Mouse (Mus musculus) CH12.LX (cell line): ENCODE results near the gene Aip. TPM values are rescaled to one million over a fixed set of nuclear protein-coding genes. Genes with fewer than 3 reads are reported as not detected.
A peak's percentile ranks its signal among the peaks of the same experiment; 100 is the strongest.

Experiments
- DNase-seq: peaks from one replicate; pipeline ENCODE4 v3.0.0-alpha.2; 2013; ENCODE audit errors: extremely low read depth
- H3K27ac ChIP-seq: 2 replicates; pipeline ENCODE4 v1.5.1; 2012; ENCODE audit warnings: low read depth, mild to moderate bottlenecking, control low read depth, moderate library complexity; ENCODE audit not compliant: insufficient read depth
- H3K27me3 ChIP-seq: replicated peaks from 2 replicates; pipeline ENCODE3; 2012; ENCODE audit warnings: inconsistent platforms
- H3K36me3 ChIP-seq, 2 experiments: replicated peaks in 1 of 2; 2 replicates each; pipeline versions ENCODE3 to v1.6.1; 2012; ENCODE audit warnings: inconsistent platforms in 1 of 2, low read length in 1 of 2, mild to moderate bottlenecking in 1 of 2, mixed read lengths in 1 of 2, moderate library complexity in 1 of 2; ENCODE audit not compliant: control insufficient read depth in 1 of 2, insufficient read depth in 1 of 2
- H3K4me1 ChIP-seq, 2 experiments: 2 replicates each; pipeline ENCODE4 v1.6.1; 2012; ENCODE audit warnings: inconsistent platforms in 1 of 2, moderate library complexity in 1 of 2; ENCODE audit not compliant: insufficient read depth in 2 of 2, control insufficient read depth in 1 of 2
- H3K4me2 ChIP-seq: 2 replicates; pipeline ENCODE4 v1.6.1; 2012; ENCODE audit warnings: low read depth, mild to moderate bottlenecking, control low read depth; ENCODE audit not compliant: poor library complexity, insufficient read depth, severe bottlenecking
- H3K4me3 ChIP-seq, 3 experiments: fragments of 150-350 bp in 1 of 3; sonication (generic) in 1 of 3; replicated peaks in 1 of 3; 2 replicates each; pipeline versions ENCODE3 to v1.5.1; 2011 to 2012; ENCODE audit warnings: low read depth in 2 of 3, low read length in 2 of 3, mild to moderate bottlenecking in 2 of 3, moderate library complexity in 2 of 3, control low read depth in 1 of 3, improper control_type of control experiment in 1 of 3, inconsistent platforms in 1 of 3, mixed read lengths in 1 of 3; ENCODE audit not compliant: poor library complexity in 1 of 3
- H3K79me2 ChIP-seq: replicated peaks from 2 replicates; pipeline ENCODE4 v1.6.1; 2012; ENCODE audit warnings: mild to moderate bottlenecking, moderate library complexity; ENCODE audit not compliant: control insufficient read depth, poor library complexity, insufficient read depth, severe bottlenecking; ENCODE audit errors: extremely low read depth
- H3K9ac ChIP-seq: 2 replicates; pipeline ENCODE4 v1.6.1; 2012; ENCODE audit warnings: low read depth, mild to moderate bottlenecking, control low read depth, moderate library complexity; ENCODE audit not compliant: insufficient read depth
- H3K9me3 ChIP-seq: replicated peaks from 2 replicates; pipeline ENCODE3; 2012; ENCODE audit warnings: low read length, inconsistent platforms, mixed read lengths
- CHD1 ChIP-seq: IDR thresholded peaks from 2 replicates; pipeline ENCODE4 v1.6.1; 2012; ENCODE audit warnings: low read depth, low read length, improper control_type of control experiment, inconsistent platforms
- CHD2 ChIP-seq: IDR thresholded peaks from 2 replicates; pipeline ENCODE4 v1.6.1; 2011; ENCODE audit warnings: low read length, improper control_type of control experiment
- CTCF ChIP-seq, 2 experiments: IDR thresholded peaks in 1 of 2; conservative IDR thresholded peaks in 1 of 2; 2 replicates each; pipeline ENCODE4 v1.5.1; 2011 to 2012; ENCODE audit warnings: low read depth in 2 of 2, low read length in 2 of 2, improper control_type of control experiment in 1 of 2, inconsistent platforms in 1 of 2, mild to moderate bottlenecking in 1 of 2, moderate library complexity in 1 of 2
- E2F4 ChIP-seq: IDR thresholded peaks from 2 replicates; pipeline ENCODE4 v1.6.1; 2011; ENCODE audit warnings: low read depth, low read length, improper control_type of control experiment; ENCODE audit not compliant: insufficient replicate concordance
- ELF1 ChIP-seq: IDR thresholded peaks from 2 replicates; pipeline ENCODE4 v1.6.1; 2014; ENCODE audit warnings: low read depth, mild to moderate bottlenecking, inconsistent platforms, low read length, improper control_type of control experiment
- EP300 ChIP-seq: IDR thresholded peaks from 2 replicates; pipeline ENCODE4 v1.6.1; 2011; ENCODE audit warnings: low read length, improper control_type of control experiment
- ETS1 ChIP-seq: conservative IDR thresholded peaks from 2 replicates; pipeline ENCODE4 v1.6.1; 2012; ENCODE audit warnings: low read depth, mild to moderate bottlenecking, inconsistent platforms, low read length, improper control_type of control experiment, moderate library complexity
- JUN ChIP-seq: IDR thresholded peaks from 2 replicates; pipeline ENCODE4 v1.6.1; 2011; ENCODE audit warnings: low read depth, mild to moderate bottlenecking, low read length, improper control_type of control experiment, moderate library complexity; ENCODE audit not compliant: insufficient read depth
- JUND ChIP-seq: conservative IDR thresholded peaks from 2 replicates; pipeline ENCODE4 v1.6.1; 2011; ENCODE audit warnings: low read depth, low read length, improper control_type of control experiment
- MAFK ChIP-seq: IDR thresholded peaks from 2 replicates; pipeline ENCODE4 v1.6.1; 2011; ENCODE audit warnings: low read length, improper control_type of control experiment; ENCODE audit not compliant: insufficient replicate concordance
- MAX ChIP-seq: IDR thresholded peaks from 2 replicates; pipeline ENCODE4 v1.6.1; 2011; ENCODE audit warnings: low read length, improper control_type of control experiment
- MAZ ChIP-seq: IDR thresholded peaks from 2 replicates; pipeline ENCODE4 v1.6.1; 2012; ENCODE audit warnings: low read depth, mild to moderate bottlenecking, inconsistent platforms, low read length, improper control_type of control experiment, moderate library complexity
- MXI1 ChIP-seq: IDR thresholded peaks from 2 replicates; pipeline ENCODE4 v1.6.1; 2011; ENCODE audit warnings: mild to moderate bottlenecking, low read depth, low read length, improper control_type of control experiment
- NELFE ChIP-seq: IDR thresholded peaks from 2 replicates; pipeline ENCODE4 v1.6.1; 2011; ENCODE audit warnings: low read depth, low read length, improper control_type of control experiment
- NRF1 ChIP-seq: IDR thresholded peaks from 2 replicates; pipeline ENCODE4 v1.6.1; 2014; ENCODE audit warnings: low read depth, mild to moderate bottlenecking, inconsistent platforms, low read length, improper control_type of control experiment, moderate library complexity
- PAX5 ChIP-seq: IDR thresholded peaks from 2 replicates; pipeline ENCODE4 v1.6.1; 2012; ENCODE audit warnings: low read length, inconsistent platforms, mixed read lengths
- POLR2AphosphoS2 ChIP-seq: IDR thresholded peaks from 2 replicates; pipeline ENCODE4 v1.6.1; 2011; ENCODE audit warnings: low read depth, low read length, improper control_type of control experiment
- RAD21 ChIP-seq: IDR thresholded peaks from 2 replicates; pipeline ENCODE4 v1.6.1; 2011; ENCODE audit warnings: low read depth, mild to moderate bottlenecking, low read length, improper control_type of control experiment, moderate library complexity
- RCOR1 ChIP-seq: conservative IDR thresholded peaks from 2 replicates; pipeline ENCODE4 v1.6.1; 2012; ENCODE audit warnings: low read depth, mild to moderate bottlenecking, inconsistent platforms, low read length, improper control_type of control experiment
- TBP ChIP-seq: conservative IDR thresholded peaks from 2 replicates; pipeline ENCODE4 v1.6.1; 2011; ENCODE audit warnings: low read depth, low read length, improper control_type of control experiment
- TCF12 ChIP-seq: IDR thresholded peaks from 2 replicates; pipeline ENCODE4 v1.6.1; 2014; ENCODE audit warnings: low read depth, mild to moderate bottlenecking, inconsistent platforms, low read length, improper control_type of control experiment
- UBTF ChIP-seq: IDR thresholded peaks from 2 replicates; pipeline ENCODE4 v1.6.1; 2012; ENCODE audit warnings: low read depth, mild to moderate bottlenecking, inconsistent platforms, low read length, improper control_type of control experiment, moderate library complexity
- USF2 ChIP-seq: conservative IDR thresholded peaks from 2 replicates; pipeline ENCODE4 v1.6.1; 2011; ENCODE audit warnings: low read depth, low read length, improper control_type of control experiment
- ZMIZ1 ChIP-seq: IDR thresholded peaks from 2 replicates; pipeline ENCODE4 v1.6.1; 2012; ENCODE audit warnings: low read depth, mild to moderate bottlenecking, inconsistent platforms, low read length, improper control_type of control experiment
- ZNF384 ChIP-seq: IDR thresholded peaks from 2 replicates; pipeline ENCODE4 v1.6.1; 2012; ENCODE audit warnings: low read depth, low read length, improper control_type of control experiment, inconsistent platforms
- dilution Hi-C: fragments of 300-500 bp; cut with MboI; formaldehyde crosslinking; loops from 2 replicates; pipeline ENCODE4 v1.14.3; 2020; ENCODE audit warnings: low sequenced_read_pairs; ENCODE audit not compliant: extremely low pct_unique_long_range_greater_than_20kb, extremely low pct_ligation_motif_present
- in situ Hi-C: fragments of 300-500 bp; cut with MboI; formaldehyde crosslinking; loops from 3 replicates; pipeline ENCODE4 v1.14.3; 2019; ENCODE audit warnings: low sequenced_read_pairs, low pct_ligation_motif_present, low pct_unique_long_range_greater_than_20kb, mixed read lengths
- polyA plus RNA-seq: library from polyadenylated mRNA; unstranded; fragments of >175 nt; gene quantifications from 2 replicates; pipeline ENCODE4 v1.2.1, GENCODE M21; 2012; ENCODE audit warnings: low read depth; ENCODE audit not compliant: insufficient read length
- total RNA-seq, 2 experiments: library from RNA; depleted of rRNA; stranded (reverse); fragments of 300-350 nt in 1 of 2; fragments of >200 nt in 1 of 2; gene quantifications; 2 replicates each; pipeline ENCODE4 v1.2.3; 2012 to 2014

Aip gene
- total and polyA plus RNA-seq, 3 experiments = 11.7 to 64.8 (median 39.7) TPM

DNA sequence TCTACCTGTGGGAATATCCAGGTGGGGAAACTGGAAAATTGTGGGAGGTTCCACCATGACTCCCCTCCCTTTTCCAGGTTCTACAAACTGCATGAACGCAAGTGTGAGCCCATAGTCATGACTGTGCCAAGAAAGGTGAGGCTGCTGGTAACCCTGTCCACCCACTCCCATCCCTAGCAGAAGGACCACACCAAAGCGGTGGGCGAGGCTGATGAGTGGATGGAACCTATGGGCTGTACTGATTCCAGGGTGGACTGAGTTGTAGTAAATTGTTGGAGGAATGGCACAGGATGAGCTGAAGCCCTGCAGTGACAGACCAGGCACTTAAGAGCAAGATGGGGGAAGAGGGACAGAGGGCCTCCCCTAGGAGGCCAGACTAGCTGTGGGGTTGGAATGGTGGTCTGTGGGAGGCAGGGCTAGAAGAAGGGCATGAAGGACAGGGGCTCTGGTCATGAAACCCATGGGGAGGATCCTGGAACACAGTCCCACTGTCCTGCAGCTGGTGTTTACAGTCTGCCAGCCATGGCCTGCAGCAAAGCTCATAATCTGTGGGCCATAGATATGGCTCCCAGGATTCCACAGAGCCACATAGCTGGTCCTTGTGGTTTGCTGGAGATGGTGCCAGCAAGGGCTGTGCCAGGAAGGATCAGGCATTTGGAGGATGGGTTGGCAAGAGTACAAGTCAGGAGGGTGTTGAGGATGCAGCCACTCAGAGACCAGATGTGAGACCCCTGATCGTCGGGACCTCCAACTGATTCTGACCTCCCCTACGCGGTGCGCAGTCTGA, 27.0 kb upstream of the Aip start:
- dilution Hi-C loops = no loop called here

DNA sequence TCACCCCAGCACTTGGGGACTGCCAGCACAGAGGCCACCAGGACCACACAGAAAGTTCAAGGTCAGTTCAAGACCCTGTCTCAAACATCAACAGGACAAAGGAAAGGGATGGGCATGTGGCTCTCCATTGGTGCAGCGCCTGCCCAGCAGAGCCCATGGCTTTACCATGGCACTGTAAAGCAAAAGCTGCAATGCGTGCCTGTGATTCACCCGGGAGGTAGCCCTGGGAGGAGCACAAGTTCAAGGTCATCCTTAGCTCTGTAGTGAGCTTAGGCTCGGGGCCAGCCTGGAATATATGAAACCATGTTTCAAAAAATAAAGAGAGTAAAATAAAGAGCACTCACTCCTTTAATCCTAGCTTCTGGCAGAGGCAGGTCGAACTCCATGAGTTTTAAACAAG, 26.2 kb upstream of the Aip start:
- Histone ChIP-seq H3K4me1 (peaks cover 42 to 69% of the 10 kb centered on the region in 2 experiments), H3K27ac (peak overlapping the region; percentile 5; the same call in 1 of the 2 replicates), H3K36me3 (peaks cover 39 to 59% of the 10 kb centered on the region in 2 experiments), H3K4me2 (no peak overlapping the region), H3K9me3 (no peaks in the 10 kb centered on the region), H3K4me3 (no peak overlapping the region), H3K27me3 (no peaks in the 10 kb centered on the region), H3K79me2 (peaks cover 35% of the 10 kb centered on the region), H3K9ac (no peak overlapping the region)
- dilution Hi-C loops (no loop called here), in situ Hi-C loops (no loop called here)
- DNase-seq = no peak
- TF ChIP-seq PAX5 = no peak
- no peak for TF ChIP-seq MXI1
- no peak for TF ChIP-seq NRF1
- TF ChIP-seq UBTF = no peak
- TF ChIP-seq NELFE = no peak
- no peak for TF ChIP-seq CTCF (conservative IDR thresholded peaks at IDR 0.05 in 1 of 2, IDR thresholded peaks at IDR 0.05 in 1 of 2; ENCODE audit: low read depth in 2 of 2, low read length in 2 of 2)
- TF ChIP-seq POLR2AphosphoS2 = no peak
- TF ChIP-seq CHD1 = no peak
- TF ChIP-seq ZMIZ1 = no peak
- TF ChIP-seq CHD2 = no peak
- TF ChIP-seq MAFK = no peak
- TF ChIP-seq JUN = no peak
- TF ChIP-seq ETS1 = no peak
- no peak for TF ChIP-seq JUND
- TF ChIP-seq ZNF384 = no peak
- no peak for TF ChIP-seq ELF1
- TF ChIP-seq E2F4 = no peak
- TF ChIP-seq RAD21 = no peak
- TF ChIP-seq TCF12 = no peak

More for the DNA sequence above, 27.0 kb upstream of the Aip start:
- Histone ChIP-seq H3K36me3 (peaks cover 46 to 66% of the 10 kb centered on the region in 2 experiments), H3K9me3 (no peaks in the 10 kb centered on the region), H3K4me1 (peaks cover 37 to 69% of the 10 kb centered on the region in 2 experiments), H3K79me2 (peaks cover 35% of the 10 kb centered on the region), H3K4me3 (no peak overlapping the region), H3K27ac (peak overlapping the region; percentile 14; the same call in 1 of the 2 replicates), H3K4me2 (no peak overlapping the region), H3K9ac (no peak overlapping the region), H3K27me3 (no peaks in the 10 kb centered on the region)
- no peak for DNase-seq
- no peak for TF ChIP-seq MAX
- no peak for TF ChIP-seq USF2
- no peak for TF ChIP-seq RCOR1
- no peak for TF ChIP-seq ELF1
- no peak for TF ChIP-seq MAFK
- no peak for TF ChIP-seq EP300
- no peak for TF ChIP-seq TBP
- no peak for TF ChIP-seq POLR2AphosphoS2
- no peak for TF ChIP-seq JUN
- TF ChIP-seq E2F4 = no peak
- TF ChIP-seq MAZ = no peak
- in situ Hi-C loops = no loop called here
